Mouse (Mus musculus): ENCODE measurements around the gene Il17d.

Il17d gene

DNA sequence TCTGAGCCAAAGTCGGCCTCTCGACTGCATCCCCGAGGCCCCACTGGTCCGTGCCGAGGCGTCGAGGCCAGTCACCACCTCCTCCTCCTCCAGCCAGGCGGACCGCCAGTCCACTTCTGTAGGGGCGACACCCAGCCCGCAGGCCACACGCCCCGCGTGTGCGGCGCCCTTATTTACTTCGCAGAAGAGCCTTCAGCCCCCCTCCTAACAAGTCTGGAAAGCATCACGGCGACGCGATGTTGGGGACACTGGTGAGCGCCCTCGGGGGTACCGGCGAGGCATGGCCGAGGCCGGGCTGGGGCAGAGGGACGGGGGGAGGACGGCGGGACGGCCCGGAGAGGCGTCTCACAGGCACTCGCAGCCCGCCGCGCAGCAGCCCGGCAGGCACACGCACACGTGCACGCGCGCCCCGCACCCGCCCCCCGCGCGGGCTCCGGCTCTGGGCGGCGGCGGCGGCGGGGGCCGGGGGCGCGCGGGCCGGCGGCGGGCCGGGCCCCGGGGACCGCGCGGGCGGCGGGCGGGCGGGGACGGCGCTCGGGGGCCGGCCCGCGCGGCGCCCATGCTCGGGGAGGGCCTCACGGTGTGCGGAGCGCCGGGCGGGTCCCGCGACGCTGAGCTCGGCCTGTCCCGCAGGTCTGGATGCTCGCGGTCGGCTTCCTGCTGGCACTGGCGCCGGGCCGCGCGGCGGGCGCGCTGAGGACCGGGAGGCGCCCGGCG is at the start of gene Il17d:
TSS of gene Il17d (plus strand) at position 107 of the 717 bp plus-strand sequence.
- DNase-seq (ENCODE audit: low spot score in 2 of 2) = peak in 1 of 2 experiments; percentile 41

DNA sequence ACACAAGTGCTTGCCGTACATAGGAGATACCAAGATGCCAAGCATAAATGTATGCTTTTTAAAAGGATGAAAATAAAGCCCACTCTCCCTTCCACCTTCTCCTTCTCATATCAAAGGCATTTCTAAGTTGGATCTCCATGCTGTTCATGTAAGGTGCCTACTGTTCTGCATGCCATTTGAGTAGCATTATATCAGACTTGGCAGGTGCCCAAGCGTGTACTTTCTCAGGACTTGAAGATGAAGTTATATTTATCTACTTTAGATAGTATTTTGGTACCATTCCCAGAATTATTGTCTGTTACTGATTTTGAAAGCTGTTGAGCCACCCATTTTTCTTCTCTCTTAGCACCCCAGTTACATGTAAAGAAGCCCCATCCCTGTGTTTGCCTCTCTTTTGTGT is 49.5 kb upstream of the Il17d start:
- DNase-seq (ENCODE audit: low spot score in 2 of 2) = no peak

DNA sequence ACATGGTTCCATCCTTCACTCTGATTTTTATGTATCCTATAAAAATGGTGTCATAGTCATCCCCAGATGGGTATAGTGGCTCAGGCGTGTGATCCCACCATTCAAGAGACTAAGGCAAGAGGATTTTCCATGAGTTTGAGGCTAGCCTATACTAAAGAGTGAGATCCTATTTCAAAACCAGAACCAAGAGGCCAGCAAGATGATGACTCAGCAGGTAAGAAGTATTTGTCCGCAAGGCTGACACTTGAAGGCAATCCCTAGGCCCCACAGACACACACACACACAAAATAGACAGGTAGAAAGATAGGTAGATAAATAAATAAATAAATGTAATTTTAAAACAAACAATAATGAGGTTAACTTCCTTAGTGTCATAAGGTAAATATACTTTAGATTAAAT is 42.3 kb upstream of the Il17d start:
- no peak for DNase-seq (ENCODE audit: low spot score in 2 of 2)

DNA sequence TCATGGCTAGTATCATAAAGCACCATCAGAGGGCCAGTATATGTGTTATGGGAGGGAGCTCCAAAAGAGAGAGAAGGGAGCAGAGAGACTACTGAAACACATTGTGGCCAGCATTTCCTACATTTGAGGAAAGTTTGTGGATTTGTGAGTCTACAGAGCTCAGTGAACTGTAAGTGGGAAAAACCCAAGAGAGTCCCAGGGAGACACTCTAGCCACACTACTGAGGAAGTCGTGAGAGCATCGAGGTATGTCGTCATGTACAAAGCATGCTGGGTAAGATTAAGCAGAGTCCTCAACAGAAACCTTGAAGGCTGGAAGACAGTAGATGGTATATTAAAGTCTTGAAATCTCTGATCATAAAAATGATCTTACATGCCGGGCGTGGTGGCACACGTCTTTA is 40.4 kb upstream of the Il17d start:
- DNase-seq (ENCODE audit: low spot score in 2 of 2) = no peak

DNA sequence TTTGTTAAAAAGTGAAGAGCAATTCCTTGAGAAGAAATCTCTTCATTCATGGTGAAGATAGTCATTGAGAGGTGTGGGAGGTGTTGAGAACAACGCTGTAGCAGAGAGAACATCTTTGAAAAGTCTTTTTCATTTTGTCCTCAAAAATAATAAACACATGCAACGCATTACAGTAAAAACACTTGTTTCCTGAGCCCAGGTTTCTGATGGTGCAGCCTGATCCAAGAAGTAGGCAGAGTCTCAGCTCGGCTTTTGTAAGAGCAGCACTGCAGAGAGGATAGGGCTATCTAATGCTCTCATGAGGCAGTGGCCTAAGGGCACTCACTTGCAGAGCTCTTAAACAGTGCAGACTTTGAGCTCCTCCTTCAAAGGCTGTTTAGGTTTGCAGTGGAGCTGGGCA is 34.9 kb upstream of the Il17d start:
- DNase-seq (ENCODE audit: low spot score in 2 of 2) = no peak

DNA sequence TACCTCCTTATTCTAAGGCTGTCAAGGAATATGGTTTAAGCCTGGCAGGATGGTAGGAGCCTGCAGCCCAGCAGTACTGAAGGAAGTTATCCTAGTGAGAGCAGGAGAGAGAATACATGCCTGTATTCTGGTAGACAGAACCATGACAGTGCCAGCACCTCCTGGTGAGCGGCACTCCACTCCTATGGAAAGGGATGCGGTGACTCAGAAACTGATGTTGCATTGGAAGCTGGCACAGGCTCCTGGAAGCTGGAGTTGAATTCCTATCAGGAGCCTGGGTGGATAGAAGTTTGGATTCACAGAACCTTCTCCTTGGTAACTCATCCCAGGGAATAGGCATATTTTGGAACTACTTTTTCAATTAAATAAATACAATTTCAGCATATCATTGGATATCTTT is 30.7 kb upstream of the Il17d start:
- DNase-seq (ENCODE audit: low spot score in 2 of 2) = no peak

DNA sequence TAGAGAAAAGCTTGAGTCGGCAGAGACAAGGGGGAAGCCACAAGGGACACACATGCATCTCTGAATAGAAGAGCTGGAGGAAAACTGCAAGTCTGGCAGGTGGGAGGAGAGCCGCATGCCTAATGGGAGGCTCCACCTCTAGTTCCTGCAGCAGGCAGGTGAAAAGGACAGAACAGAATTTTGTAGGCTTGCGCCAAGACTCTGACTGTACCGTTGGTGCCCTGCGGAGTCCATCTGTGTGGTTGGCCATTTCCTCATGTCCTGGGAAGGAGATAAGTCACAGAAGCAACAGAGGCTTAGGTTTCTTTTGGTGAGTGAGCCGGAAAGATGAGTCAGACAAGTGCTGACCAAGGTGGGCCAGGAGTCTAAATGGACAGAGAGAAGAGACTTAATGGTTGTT is 20.8 kb upstream of the Il17d start:
- DNase-seq (ENCODE audit: low spot score in 2 of 2) = no peak

DNA sequence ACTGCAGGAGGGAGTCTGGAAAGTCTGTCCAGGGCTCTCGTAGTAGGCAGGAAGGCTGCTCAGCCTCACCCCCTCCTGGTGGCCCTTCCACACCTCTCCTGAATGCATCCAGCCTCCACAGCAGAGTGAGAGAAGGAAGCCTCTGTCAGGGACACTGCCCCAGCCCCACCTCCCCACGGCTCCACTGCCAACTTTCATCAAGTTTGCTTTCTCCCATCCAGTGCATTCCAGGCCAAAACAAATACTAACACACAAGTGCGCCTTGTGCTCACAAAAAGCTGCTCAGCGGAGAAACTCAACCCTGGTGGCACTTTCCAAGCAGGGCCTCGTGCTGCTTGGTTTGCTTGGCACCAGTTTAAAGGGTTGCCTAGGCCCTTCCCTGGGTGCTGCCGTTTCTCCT is 15.0 kb upstream of the Il17d start:
- DNase-seq (ENCODE audit: low spot score in 2 of 2) = no peak

DNA sequence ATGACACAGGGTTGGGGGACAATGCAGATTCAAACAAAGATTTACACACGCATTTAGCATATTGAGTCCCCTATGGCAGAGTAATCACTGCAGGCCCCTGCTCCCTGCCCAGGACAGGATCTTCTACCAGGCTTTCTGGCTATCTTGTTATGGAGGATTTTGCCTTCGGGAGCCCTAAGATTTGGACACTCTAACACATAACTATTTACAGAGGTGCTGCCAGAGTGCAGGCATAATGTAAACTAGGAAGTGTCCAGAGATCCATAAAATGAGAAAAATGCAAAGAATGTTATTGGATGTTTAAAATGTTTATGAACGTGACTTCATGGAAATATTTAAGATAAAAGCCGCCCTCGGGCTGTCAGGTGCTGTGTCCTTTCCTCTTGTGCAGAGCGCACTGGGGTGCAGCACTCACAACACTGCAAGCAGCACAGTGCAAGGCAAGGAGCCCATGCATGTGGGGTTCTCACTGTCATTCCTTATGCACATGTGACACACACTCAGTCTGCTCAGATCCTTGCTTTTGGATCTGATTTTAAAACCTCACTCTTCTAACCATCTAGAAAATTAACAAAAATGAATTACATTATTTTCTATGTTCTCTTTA is 9.3 kb upstream of the Il17d start:
- DNase-seq (ENCODE audit: low spot score in 2 of 2) = no peak

DNA sequence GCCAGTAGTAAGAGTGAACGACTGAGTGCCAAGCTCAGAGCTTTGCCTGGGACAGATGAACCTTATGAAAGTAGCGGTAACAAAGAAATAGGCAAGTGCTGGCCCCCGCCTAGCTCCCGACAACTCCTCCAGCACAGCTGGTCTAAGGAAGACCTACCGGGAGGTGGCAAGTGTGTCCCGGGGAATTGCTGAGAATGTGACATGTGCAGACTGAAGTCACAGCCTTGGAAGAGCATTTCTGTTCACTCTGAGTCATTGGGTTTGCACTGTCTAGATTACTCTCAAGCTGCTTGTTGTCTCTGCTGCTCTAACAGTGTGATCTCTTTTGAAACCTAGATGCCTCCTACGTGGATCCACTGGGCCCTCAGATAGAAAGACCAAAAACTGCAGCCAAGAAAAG is 7.6 kb upstream of the Il17d start:
- DNase-seq (ENCODE audit: low spot score in 2 of 2) = no peak

DNA sequence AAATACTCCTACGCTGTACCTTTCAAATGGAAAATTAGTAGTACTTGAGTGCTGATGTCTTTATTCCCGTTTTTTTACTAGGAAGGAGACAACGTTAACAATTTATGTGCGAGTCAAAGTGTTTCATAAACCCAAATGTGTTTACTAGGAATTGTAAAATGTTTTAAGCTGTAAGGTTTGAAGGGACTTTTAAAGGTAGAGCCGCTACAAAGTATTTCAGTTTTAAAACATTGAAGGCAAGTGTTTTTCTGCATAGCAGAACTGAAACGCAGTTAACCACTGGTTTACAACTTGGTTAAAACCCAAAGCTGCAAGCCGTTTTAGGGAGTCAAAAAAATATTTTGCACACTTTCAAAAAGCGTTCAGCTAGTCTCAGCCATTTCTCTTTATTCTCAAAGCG is 815 bp upstream of the Il17d start:
- DNase-seq (ENCODE audit: low spot score in 2 of 2) = no peak

DNA sequence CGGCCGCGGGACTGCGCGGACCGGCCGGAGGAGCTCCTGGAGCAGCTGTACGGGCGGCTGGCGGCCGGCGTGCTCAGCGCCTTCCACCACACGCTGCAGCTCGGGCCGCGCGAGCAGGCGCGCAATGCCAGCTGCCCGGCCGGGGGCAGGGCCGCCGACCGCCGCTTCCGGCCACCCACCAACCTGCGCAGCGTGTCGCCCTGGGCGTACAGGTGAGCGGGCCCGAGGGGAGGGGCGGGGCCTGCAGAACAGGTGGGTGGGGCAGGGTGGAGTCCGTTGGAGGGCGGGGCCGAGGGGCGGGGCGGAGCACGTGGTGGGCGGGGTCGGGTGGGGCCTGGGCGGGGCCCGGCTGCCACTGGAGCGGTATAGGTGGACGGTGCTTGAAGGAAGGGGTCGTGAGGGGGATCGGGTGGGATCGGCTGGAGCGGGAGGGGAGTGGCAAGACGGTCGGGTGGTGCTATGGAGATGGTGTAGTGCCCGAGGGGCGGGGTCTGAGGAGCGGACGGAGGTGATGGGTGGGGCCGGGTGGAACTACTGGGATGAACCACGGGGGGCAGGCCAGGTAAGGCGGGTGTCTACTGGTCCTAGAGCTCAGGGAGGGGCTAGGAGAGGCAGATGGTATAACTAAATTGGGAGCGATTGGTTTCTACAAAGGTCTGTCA is 942 bp downstream of the Il17d start:
- DNase-seq (ENCODE audit: low spot score in 2 of 2) = peak; percentile 69 to 73

DNA sequence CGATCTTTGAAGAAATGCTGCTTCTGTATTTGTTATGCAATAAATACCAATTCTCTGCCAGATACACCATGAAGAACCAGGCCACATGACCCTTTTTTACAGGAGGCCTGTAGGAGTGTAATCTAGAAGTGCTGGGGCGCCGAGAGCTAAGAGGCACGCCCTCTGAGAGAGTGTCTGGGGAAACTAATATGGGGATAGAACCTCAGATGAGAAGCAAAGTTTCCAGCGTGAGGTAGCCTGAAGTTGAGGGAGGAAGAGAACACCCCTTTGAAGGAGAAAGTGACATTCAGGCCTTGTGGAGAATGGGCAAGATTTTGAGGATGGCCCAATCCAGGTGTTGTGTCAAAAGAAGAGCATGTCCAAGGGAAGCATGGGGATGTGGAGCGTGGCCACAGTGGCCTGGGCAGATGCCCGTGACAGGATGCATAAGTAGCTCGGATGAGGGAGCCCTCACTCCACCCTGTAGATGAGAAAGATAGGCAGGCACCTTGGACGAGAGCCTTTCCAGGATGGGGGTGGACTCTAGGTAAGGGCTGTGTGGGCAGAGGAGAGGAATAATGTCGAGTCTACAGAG is 1.6 kb downstream of the Il17d start:
- no peak for DNase-seq (ENCODE audit: low spot score in 2 of 2)

DNA sequence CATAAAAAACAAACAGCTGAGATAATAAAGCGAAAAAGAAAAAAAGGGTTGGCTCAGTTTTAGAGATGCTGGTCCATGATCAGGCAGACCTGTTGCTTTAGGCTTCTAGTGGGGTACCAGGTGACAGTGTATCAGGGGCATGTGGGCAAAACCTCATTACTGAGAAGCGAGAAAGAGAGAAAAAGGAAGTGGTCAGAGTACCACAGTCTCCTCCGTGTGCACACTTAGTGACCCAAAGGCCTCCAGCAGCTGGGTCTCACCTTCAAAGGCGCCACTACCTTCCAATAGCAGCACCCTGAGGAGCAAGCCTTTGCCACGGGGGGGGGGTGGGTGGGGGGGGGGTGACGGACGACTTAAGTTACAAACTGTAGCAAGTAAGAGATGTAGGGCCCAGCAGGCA is 2.5 kb downstream of the Il17d start:
- DNase-seq (ENCODE audit: low spot score in 2 of 2) = no peak

DNA sequence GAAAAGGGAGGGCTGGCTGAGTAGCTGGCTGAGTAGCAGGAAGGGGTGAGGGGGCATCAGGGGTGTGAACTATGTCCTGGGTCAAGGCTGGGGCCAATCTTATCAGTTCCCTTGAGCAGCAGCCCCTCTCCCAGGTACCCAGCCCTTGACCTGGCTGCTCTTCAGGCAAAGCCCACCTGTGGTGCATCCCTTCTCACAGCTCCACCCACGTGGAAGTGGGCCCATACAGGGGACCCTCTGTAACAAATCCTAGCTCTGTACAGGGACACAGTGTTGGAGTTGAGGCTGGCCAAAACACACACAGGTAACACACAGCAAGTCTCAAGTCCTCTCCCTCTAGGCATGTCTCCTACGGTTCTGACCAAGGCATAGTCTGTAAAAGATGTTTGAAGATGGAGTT is 3.0 kb downstream of the Il17d start:
- DNase-seq (ENCODE audit: low spot score in 2 of 2) = no peak

DNA sequence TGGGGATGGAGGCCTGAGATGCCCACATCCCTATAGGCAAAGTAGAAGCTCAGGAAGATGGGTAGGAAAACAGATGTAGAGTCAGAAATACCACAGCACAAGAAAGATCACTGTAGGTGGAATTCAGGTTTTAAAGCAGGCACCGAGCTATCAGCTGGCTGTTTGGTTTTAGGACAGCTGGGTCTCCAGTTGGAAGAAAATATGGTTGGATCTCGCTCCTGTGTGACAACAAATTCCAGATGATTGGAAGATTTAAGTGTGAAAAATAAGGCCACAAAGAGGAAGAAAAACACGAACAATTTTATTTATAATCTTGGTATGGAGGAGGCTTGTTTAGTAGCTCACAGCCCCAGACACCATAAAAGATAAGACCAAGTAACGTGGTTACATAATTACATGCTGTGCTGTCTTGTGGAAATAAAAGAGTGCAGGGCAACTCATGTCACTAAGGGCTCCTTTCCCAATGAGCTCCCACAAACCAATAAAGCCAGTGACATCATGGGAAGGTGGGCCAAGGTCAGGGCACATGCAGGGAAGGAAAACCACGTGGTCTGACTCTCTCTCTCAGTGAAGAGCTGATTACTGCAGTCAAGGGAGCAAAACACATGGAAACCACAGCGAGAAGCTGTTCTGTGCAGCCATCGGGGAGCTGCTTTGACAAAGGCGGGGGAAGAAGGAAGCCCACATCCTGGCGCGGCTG is 4.7 kb downstream of the Il17d start:
- no peak for DNase-seq (ENCODE audit: low spot score in 2 of 2)

DNA sequence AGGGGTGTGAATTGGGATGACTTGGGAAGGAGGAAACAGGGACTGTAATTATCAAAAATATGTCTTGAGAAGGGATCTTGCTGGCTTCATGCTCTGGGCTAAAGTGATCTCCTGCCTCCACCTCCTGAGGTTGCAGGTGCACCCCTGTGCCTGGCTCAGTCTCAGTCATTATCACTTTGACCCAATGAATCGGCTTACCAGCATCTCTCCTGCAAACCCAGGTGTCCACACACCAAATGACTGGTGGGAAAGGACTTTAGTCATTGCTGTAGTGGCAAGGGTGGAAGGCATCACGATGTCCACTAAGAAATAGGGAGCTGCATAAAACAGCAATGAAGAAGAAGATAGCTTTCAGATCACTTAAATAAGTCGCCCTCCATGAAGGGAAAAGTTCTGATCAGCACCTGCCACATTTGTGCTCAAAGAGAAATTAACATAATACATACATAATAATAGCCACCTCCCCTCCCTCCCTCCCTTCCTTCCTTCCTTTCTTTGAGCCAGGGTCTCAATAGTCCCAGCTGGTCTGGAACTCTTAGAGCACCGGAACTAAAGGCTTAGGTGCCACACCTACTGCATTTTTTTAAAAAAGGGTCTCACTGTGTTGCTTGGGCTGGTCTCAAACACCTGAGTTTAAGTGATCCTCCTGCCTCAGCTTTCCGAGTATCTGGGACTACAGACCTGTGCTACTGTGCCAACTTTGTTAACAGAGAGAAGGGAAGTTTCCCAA is 5.4 kb downstream of the Il17d start:
- no peak for DNase-seq (ENCODE audit: low spot score in 2 of 2)

DNA sequence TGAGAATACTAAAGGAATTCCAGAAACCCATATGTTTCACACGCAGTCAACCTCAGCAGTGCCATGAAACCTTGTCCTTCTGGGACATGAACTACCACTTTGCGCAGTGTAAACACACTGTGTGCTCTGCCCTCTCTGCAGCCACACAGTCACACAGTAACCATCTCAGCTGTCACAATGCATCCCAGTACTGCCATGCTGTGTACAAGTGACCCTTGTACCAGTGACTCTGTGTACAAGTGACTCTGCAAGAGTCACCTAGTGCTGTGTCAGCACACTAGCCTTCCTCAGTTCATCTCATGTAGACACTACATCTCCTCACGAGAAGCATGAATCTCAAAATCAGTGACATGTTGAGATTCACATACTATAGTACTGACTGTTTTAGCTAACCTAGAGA is 8.0 kb downstream of the Il17d start:
- no peak for DNase-seq (ENCODE audit: low spot score in 2 of 2)

DNA sequence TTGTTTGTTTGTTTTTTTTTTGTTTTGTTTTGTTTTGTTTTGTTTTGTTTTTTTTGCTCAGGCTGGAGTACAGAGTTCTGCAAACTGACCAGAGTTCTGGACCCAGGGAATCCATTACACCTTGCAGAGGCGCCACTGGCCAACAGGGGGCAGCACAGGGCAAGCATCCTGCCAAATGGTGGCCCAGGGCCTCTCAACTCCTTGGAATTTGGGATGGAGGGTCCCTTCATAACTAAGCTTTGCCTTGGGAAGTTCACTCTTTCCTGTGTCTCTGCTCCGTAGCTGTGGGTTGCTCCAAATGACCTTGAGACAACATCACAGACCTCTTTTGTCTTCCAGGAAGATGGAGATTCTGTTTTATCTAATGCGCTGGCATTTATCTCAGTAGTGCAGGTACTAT is 8.6 kb downstream of the Il17d start:
- DNase-seq (ENCODE audit: low spot score in 2 of 2) = peak in 1 of 2 experiments; percentile 41

DNA sequence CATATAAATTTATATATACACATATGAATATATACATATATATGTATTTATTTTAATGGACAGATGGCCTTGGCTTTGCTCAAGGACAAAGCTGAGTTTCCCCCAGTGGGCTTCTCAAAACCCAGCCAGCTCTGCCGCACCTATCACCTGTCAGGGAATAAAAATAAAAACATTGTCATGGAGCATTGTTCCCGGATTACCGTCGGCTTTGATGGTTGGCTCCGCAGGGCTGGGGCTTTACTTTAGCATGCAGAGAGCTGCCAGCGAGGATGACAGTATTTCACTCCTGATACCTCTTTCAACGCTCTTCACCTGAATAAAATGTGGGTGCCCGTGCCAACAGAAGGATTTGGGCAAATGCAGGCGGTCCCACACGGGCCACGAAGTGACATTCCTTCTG is 9.3 kb downstream of the Il17d start:
- no peak for DNase-seq (ENCODE audit: low spot score in 2 of 2)

DNA sequence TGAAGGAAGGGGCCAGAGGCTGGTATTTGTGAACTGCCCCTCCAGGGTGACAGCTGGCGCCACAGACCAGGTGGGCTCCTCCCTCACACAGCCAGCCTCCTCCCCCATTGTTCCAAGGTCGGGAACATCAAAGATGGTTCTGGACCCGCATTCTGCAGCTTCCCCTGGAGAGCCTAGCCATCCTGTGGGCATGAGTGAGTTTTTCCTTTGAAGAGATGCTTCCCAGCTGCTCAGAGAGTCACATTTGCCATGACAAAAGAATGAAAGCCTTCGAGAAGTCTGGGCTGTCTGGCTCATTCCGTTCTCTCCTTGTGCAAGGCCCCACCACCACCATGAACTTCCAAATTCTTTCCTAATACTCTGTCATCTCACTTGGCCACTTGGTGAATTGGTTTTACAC is 9.8 kb downstream of the Il17d start:
- DNase-seq (ENCODE audit: low spot score in 2 of 2) = no peak

DNA sequence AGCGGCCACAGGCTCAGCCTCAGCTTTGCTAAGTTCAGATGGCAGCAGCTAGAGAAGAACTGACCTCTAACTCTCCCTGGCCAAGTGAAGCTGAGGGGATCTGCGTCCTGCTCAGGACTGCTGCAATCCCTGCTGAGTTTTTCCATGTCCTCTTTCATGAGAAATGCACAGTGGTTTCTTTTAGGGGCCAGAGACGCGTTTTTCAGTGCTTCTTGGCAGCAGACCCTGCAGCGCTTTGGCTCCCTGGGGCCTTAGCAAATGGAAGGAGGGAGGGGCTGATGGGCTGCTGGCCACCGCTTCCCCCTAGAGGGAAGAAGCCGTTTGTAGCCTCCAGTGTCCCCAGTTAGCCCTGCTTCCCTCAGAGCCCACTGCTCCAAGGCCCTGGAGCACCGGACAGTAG is 10.4 kb downstream of the Il17d start:
- DNase-seq (ENCODE audit: low spot score in 2 of 2) = no peak
